Mouse (Mus musculus) heart, embryonic 12.5 days (tissue): ENCODE data around the gene BB287469. TPM values are rescaled to one million over a fixed set of nuclear protein-coding genes. Genes with fewer than 3 reads are reported as not detected.

ENCODE experiments used
- polyA plus RNA-seq: library from polyadenylated mRNA; unstranded; fragments of >200 nt; fragmentation: Nextera tagmentation; extraction: Ambion mirVana; gene quantifications from 2 replicates; pipeline ENCODE4 v1.2.1, GENCODE M21; 2016

BB287469 gene
- polyA plus RNA-seq, 1 experiment from 2014 or later = not detected

Other genes starting within 250 kb of the BB287469 start
- gene Oog1, start 213.9 kb upstream of the BB287469 start, polyA plus RNA-seq = not detected in 2 replicates
- gene Gm4027, start 197.7 kb upstream of the BB287469 start, polyA plus RNA-seq = not detected in 2 replicates
- gene Gm16381, start 172.0 kb upstream of the BB287469 start, polyA plus RNA-seq = not detected in 2 replicates
- not detected in 2 replicates for gene Gm21319, start 40.8 kb upstream of the BB287469 start, polyA plus RNA-seq
- gene Gm21936, start 21.1 kb upstream of the BB287469 start, polyA plus RNA-seq = not detected in 2 replicates
- gene Gm2001, start 25.8 kb downstream of the BB287469 start, polyA plus RNA-seq = not detected in 2 replicates
- not detected in 2 replicates for gene Gm2016, start 57.5 kb downstream of the BB287469 start, polyA plus RNA-seq
- gene Gm2022, start 78.8 kb downstream of the BB287469 start, polyA plus RNA-seq = not detected in 2 replicates
- not detected in 2 replicates for gene Gm2035, start 103.3 kb downstream of the BB287469 start, polyA plus RNA-seq
- not detected in 2 replicates for gene Gm2042, start 137.5 kb downstream of the BB287469 start, polyA plus RNA-seq
- gene Gm2075, start 195.3 kb downstream of the BB287469 start, polyA plus RNA-seq = not detected in 2 replicates
- gene Gm6803, start 202.2 kb downstream of the BB287469 start, polyA plus RNA-seq = not detected in 2 replicates
- gene Gm2056, start 210.4 kb downstream of the BB287469 start, polyA plus RNA-seq = not detected in 2 replicates